ENCODE assay signal across 12 mouse cellular contexts in the genomic region with DNA sequence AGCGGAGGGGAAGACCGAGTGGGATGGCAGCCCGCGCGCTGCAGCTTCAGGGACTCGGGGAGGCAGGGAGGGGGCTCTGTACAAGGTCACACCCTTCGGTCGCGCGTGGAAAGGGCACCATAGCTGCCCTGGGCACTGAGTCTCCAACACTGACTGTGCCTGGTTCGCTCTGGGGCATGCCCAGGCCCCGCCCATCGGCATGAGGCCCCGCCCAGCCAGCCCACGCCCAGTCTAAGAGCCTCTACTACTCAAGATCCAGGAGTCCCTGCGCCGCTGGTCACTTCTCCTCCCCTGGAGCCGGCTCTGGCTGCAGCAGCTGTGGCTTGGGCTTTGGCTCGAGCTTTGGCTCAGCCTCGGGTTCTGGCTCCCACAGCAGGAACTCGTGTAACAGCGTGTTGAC. TPM values are rescaled to one million over a fixed set of nuclear protein-coding genes. Genes with fewer than 3 reads are reported as not detected.
DNase-seq lines count a peak whose midpoint lies in the region; ATAC-seq and TF ChIP-seq lines count a peak whose summit lies in the region.
"Had no signal": no experiment of that assay in that cellular context is flagged by ENCODE, and none has a peak within 500 bp of the region (broad histone marks: within the 10 kb centered on the region; RNA-seq: fewer than 3 reads in every experiment).

No protein-coding gene starts in this region.

- no peak for TF ChIP-seq CTCF in left cerebral cortex, adult 2 months (IDR thresholded peaks at IDR 0.05)
- no peak for TF ChIP-seq CTCF in ES-Bruce4 (IDR thresholded peaks at IDR 0.05; ENCODE audit: low read depth, low read length)

- DNase-seq in cerebellum, adult 11 months: peak; percentile 29
- peak; percentile 9 to 10 for DNase-seq in left cerebral cortex, adult 2 months (ENCODE audit: extremely low spot score in 1 of 2, low spot score in 2 of 2)
- no peak for DNase-seq in left cerebral cortex, adult 9 months (ENCODE audit: low spot score in 2 of 2)
- DNase-seq in retina, embryonic 14.5 days (ENCODE audit: low spot score): no peak
- DNase-seq in frontal cortex, postnatal 14 days (ENCODE audit: low spot score in 2 of 2): no peak
- DNase-seq: gastrocnemius, postnatal 10 days; layer of hippocampus, postnatal 36 days had no signal

- TF ChIP-seq EP300 in ES-Bruce4 (IDR thresholded peaks at IDR 0.05; ENCODE audit: insufficient read depth, low read depth, low read length): no peak

- no peak for TF ChIP-seq POLR2A in ES-Bruce4 (IDR thresholded peaks at IDR 0.05; ENCODE audit: insufficient read depth, low read length)

- H3K9ac ChIP-seq in ES-Bruce4 (ENCODE audit: low read depth, poor library complexity, severe bottlenecking): no peak overlapping the region
- no peak overlapping the region for H3K9ac ChIP-seq in limb, embryonic 13.5 days
- H3K9ac ChIP-seq: embryonic facial prominence, embryonic 12.5 days had no signal

- no peak overlapping the region for H3K4me3 ChIP-seq in left cerebral cortex, adult 2 months
- H3K4me3 ChIP-seq in ES-Bruce4 (ENCODE audit: low read depth, low read length): peak overlapping the region; percentile 12; the same call in 1 of the 2 replicates
- no peak overlapping the region for H3K4me3 ChIP-seq in limb, embryonic 13.5 days
- H3K4me3 ChIP-seq: embryonic facial prominence, embryonic 12.5 days; megakaryocyte, embryonic 14.5 days had no signal

- intact Hi-C loops in left cerebral cortex, adult 2 months (cut with DNase I): no loop called here

- ATAC-seq in cerebellum, adult (ENCODE audit: insufficient number of reproducible peaks, low FRiP score, low TSS enrichment): no peak
- ATAC-seq in limb, embryonic 13.5 days (ENCODE audit: low FRiP score, low read depth): peak; percentile 15; the same call in 1 of the 2 replicates

- H3K27ac ChIP-seq in left cerebral cortex, adult 2 months: no peak overlapping the region
- H3K27ac ChIP-seq in ES-Bruce4 (ENCODE audit: insufficient read depth, low read length): no peak overlapping the region
- H3K27ac ChIP-seq in limb, embryonic 13.5 days: no peak overlapping the region
- H3K27ac ChIP-seq: embryonic facial prominence, embryonic 12.5 days had no signal

- no peak overlapping the region for H3K4me2 ChIP-seq in limb, embryonic 13.5 days (replicated peaks)
- H3K4me2 ChIP-seq: embryonic facial prominence, embryonic 12.5 days had no signal

- no peaks in the 10 kb centered on the region for H3K36me3 ChIP-seq in ES-Bruce4 (ENCODE audit: control insufficient read depth, insufficient read depth, low read length, poor library complexity, severe bottlenecking)
- peaks cover 54% of the 10 kb centered on the region for H3K36me3 ChIP-seq in limb, embryonic 13.5 days

- 34% methylated on average over 22 of the region's 22 CpGs for WGBS in limb, embryonic 13.5 days

- no peaks in the 10 kb centered on the region for H3K27me3 ChIP-seq in ES-Bruce4 (ENCODE audit: control insufficient read depth, insufficient read depth, low read length, poor library complexity, severe bottlenecking)
- H3K27me3 ChIP-seq in limb, embryonic 13.5 days: no peaks in the 10 kb centered on the region
- H3K27me3 ChIP-seq: embryonic facial prominence, embryonic 12.5 days had no signal

- no peaks in the 10 kb centered on the region for H3K9me3 ChIP-seq in ES-Bruce4 (replicated peaks; ENCODE audit: control insufficient read depth, insufficient read depth, low read length, poor library complexity, severe bottlenecking)
- no peaks in the 10 kb centered on the region for H3K9me3 ChIP-seq in limb, embryonic 13.5 days
- H3K9me3 ChIP-seq: embryonic facial prominence, embryonic 12.5 days; megakaryocyte, embryonic 14.5 days had no signal

- peaks cover 8% of the 10 kb centered on the region for H3K4me1 ChIP-seq in ES-Bruce4 (ENCODE audit: control insufficient read depth, insufficient read depth, low read length)
- H3K4me1 ChIP-seq in limb, embryonic 13.5 days: peaks cover 12% of the 10 kb centered on the region

RNA-seq across cellular contexts. Expression of a gene that starts 6.5 kb away (rescaled TPM):
- total RNA-seq in left cerebral cortex, adult 2 months (2021): 100 to 1,000 TPM; 302 to 335 TPM
- 10.1 and 13.7 TPM in 2 replicates for polyA plus RNA-seq in ES-Bruce4 (2011; ENCODE audit: insufficient read depth, insufficient read length, low read depth, missing spikeins)
- 75.2 and 75.7 TPM in 2 replicates for polyA plus RNA-seq in limb, embryonic 13.5 days (2015; fragmentation: Nextera tagmentation; extraction: Ambion mirVana)

RNA-seq across cellular contexts. Expression of a gene that starts 7.9 kb away (rescaled TPM):
- total RNA-seq in left cerebral cortex, adult 2 months (2021): 10 to 100 TPM; 49.2 to 57.1 TPM
- polyA plus RNA-seq in ES-Bruce4 (2011; ENCODE audit: insufficient read depth, insufficient read length, low read depth, missing spikeins): 68.1 and 77.0 TPM in 2 replicates
- polyA plus RNA-seq in limb, embryonic 13.5 days (2015; fragmentation: Nextera tagmentation; extraction: Ambion mirVana): 151 and 152 TPM in 2 replicates

RNA-seq across cellular contexts. Expression of a gene that starts 12.1 kb away (rescaled TPM):
- 10 to 100 TPM; 75.0 to 87.0 TPM for total RNA-seq in left cerebral cortex, adult 2 months (2021)
- 37.5 and 38.2 TPM in 2 replicates for polyA plus RNA-seq in ES-Bruce4 (2011; ENCODE audit: insufficient read depth, insufficient read length, low read depth, missing spikeins)
- 98.8 and 105 TPM in 2 replicates for polyA plus RNA-seq in limb, embryonic 13.5 days (2015; fragmentation: Nextera tagmentation; extraction: Ambion mirVana)

RNA-seq across cellular contexts. Expression of a gene that starts 28.9 kb away (rescaled TPM):
- 10 to 100 TPM; 62.5 to 64.0 TPM for total RNA-seq in left cerebral cortex, adult 2 months (2021)
- 7.0 and 7.1 TPM in 2 replicates for polyA plus RNA-seq in ES-Bruce4 (2011; ENCODE audit: insufficient read depth, insufficient read length, low read depth, missing spikeins)
- polyA plus RNA-seq in limb, embryonic 13.5 days (2015; fragmentation: Nextera tagmentation; extraction: Ambion mirVana): 1.5 and 1.7 TPM in 2 replicates

RNA-seq across cellular contexts. Expression of a gene that starts 31.0 kb away (rescaled TPM):
- total RNA-seq in left cerebral cortex, adult 2 months (2021): 10 to 100 TPM; 33.0 to 37.4 TPM
- polyA plus RNA-seq in ES-Bruce4 (2011; ENCODE audit: insufficient read depth, insufficient read length, low read depth, missing spikeins): 14.8 and 16.3 TPM in 2 replicates
- 23.6 and 25.0 TPM in 2 replicates for polyA plus RNA-seq in limb, embryonic 13.5 days (2015; fragmentation: Nextera tagmentation; extraction: Ambion mirVana)

Comparison
In these comparisons a context has a peak if more than half of its experiments do, and no peak if none do; other contexts are left out.
1. DNase-seq: peak in cerebellum, adult 11 months (single experiment) and left cerebral cortex, adult 2 months (2 of 2); none in left cerebral cortex, adult 9 months (0 of 2), retina, embryonic 14.5 days (single experiment) and frontal cortex, postnatal 14 days (0 of 2).